ENCODE assay signal across 12 mouse cellular contexts in genomic region chr1:51668881-51669280, GRCm38 (mm10).
DNase-seq lines count a peak whose midpoint lies in the region; ATAC-seq and TF ChIP-seq lines count a peak whose summit lies in the region.
"Had no signal": no experiment of that assay in that cellular context is flagged by ENCODE, and none has a peak within 500 bp of the region (broad histone marks: within the 10 kb centered on the region; RNA-seq: fewer than 3 reads in every experiment).

No protein-coding gene starts in this region.

- no peaks in the 10 kb centered on the region for H3K9me3 ChIP-seq in heart, embryonic 10.5 days
- H3K9me3 ChIP-seq in heart, embryonic 12.5 days (replicated peaks): no peaks in the 10 kb centered on the region
- H3K9me3 ChIP-seq in limb, embryonic 14.5 days (ENCODE audit: control insufficient read depth, low read length): no peaks in the 10 kb centered on the region
- no peaks in the 10 kb centered on the region for H3K9me3 ChIP-seq in limb, embryonic 10.5 days (replicated peaks)
- no peaks in the 10 kb centered on the region for H3K9me3 ChIP-seq in embryonic facial prominence, embryonic 14.5 days (ENCODE audit: control insufficient read depth, low read length)
- H3K9me3 ChIP-seq: forebrain, embryonic 12.5 days; heart, embryonic 15.5 days; stomach, embryonic 15.5 days had no signal

- no peak for TF ChIP-seq POLR2A in limb, embryonic 14.5 days (IDR thresholded peaks at IDR 0.05; ENCODE audit: borderline replicate concordance, extremely low read depth, insufficient read depth, insufficient read length)

- H3K4me1 ChIP-seq in heart, embryonic 10.5 days: no peaks in the 10 kb centered on the region
- no peaks in the 10 kb centered on the region for H3K4me1 ChIP-seq in heart, embryonic 12.5 days (replicated peaks)
- no peaks in the 10 kb centered on the region for H3K4me1 ChIP-seq in limb, embryonic 14.5 days (ENCODE audit: control insufficient read depth, insufficient read depth, low read length)
- H3K4me1 ChIP-seq in limb, embryonic 10.5 days: peaks cover 18% of the 10 kb centered on the region
- no peaks in the 10 kb centered on the region for H3K4me1 ChIP-seq in embryonic facial prominence, embryonic 14.5 days (ENCODE audit: control insufficient read depth, insufficient read depth, low read length)
- H3K4me1 ChIP-seq: stomach, embryonic 15.5 days had no signal

- no peak overlapping the region for H3K9ac ChIP-seq in heart, embryonic 12.5 days
- no peak overlapping the region for H3K9ac ChIP-seq in limb, embryonic 14.5 days (ENCODE audit: low read depth, low read length, severe bottlenecking)
- no peak overlapping the region for H3K9ac ChIP-seq in embryonic facial prominence, embryonic 14.5 days (ENCODE audit: low read depth, low read length)
- H3K9ac ChIP-seq: forebrain, embryonic 12.5 days; heart, embryonic 15.5 days; stomach, embryonic 15.5 days had no signal

- in situ Hi-C loops in Patski (cut with MboI; ENCODE audit: low pct_unique_long_range_greater_than_20kb): no loop called here

- CTCF ChIA-PET in Patski (lab: Charles Lee): interaction anchor here (0.7 to 2.8 kb wide), 12 partner anchors 9 to 330 kb away, joined by 3 to 12 read pairs (median 4); no protein-coding TSS in a partner anchor

- no peak for ATAC-seq in heart, embryonic 12.5 days (ENCODE audit: insufficient number of reproducible peaks, low FRiP score)
- no peak for ATAC-seq in limb, embryonic 14.5 days (ENCODE audit: low FRiP score, low read depth)
- no peak for ATAC-seq in Patski
- ATAC-seq in embryonic facial prominence, embryonic 14.5 days (ENCODE audit: low read depth): no peak
- no peak for ATAC-seq in erythroid progenitor cell, adult 5-6 weeks (replicated peaks; ENCODE audit: low FRiP score, poor library complexity, severe bottlenecking)

- H3K36me3 ChIP-seq in heart, embryonic 10.5 days: no peaks in the 10 kb centered on the region
- H3K36me3 ChIP-seq in heart, embryonic 12.5 days: no peaks in the 10 kb centered on the region
- H3K36me3 ChIP-seq in limb, embryonic 14.5 days (ENCODE audit: control insufficient read depth, insufficient read depth, low read length): no peaks in the 10 kb centered on the region
- no peaks in the 10 kb centered on the region for H3K36me3 ChIP-seq in limb, embryonic 10.5 days
- no peaks in the 10 kb centered on the region for H3K36me3 ChIP-seq in embryonic facial prominence, embryonic 14.5 days (ENCODE audit: control insufficient read depth, insufficient read depth, low read length)
- H3K36me3 ChIP-seq: forebrain, embryonic 12.5 days; heart, embryonic 15.5 days; stomach, embryonic 15.5 days had no signal

- POLR2A ChIA-PET in Patski (lab: Charles Lee): no interaction called here

- no peak overlapping the region for H3K4me2 ChIP-seq in heart, embryonic 12.5 days
- H3K4me2 ChIP-seq in limb, embryonic 14.5 days (replicated peaks; ENCODE audit: low read depth, low read length, severe bottlenecking): no peak overlapping the region
- no peak overlapping the region for H3K4me2 ChIP-seq in embryonic facial prominence, embryonic 14.5 days (ENCODE audit: low read depth, low read length)
- H3K4me2 ChIP-seq: forebrain, embryonic 12.5 days; heart, embryonic 15.5 days; stomach, embryonic 15.5 days had no signal

- H3K27ac ChIP-seq in heart, embryonic 10.5 days: no peak overlapping the region
- no peak overlapping the region for H3K27ac ChIP-seq in heart, embryonic 12.5 days (ENCODE audit: poor library complexity, severe bottlenecking)
- H3K27ac ChIP-seq in limb, embryonic 14.5 days (replicated peaks; ENCODE audit: low read depth, low read length): no peak overlapping the region
- no peak overlapping the region for H3K27ac ChIP-seq in limb, embryonic 10.5 days
- no peak overlapping the region for H3K27ac ChIP-seq in embryonic facial prominence, embryonic 14.5 days (replicated peaks; ENCODE audit: low read depth, low read length)
- H3K27ac ChIP-seq: forebrain, embryonic 12.5 days; heart, embryonic 15.5 days; stomach, embryonic 15.5 days had no signal

- peak; percentile 33 for DNase-seq in heart, embryonic 10.5 days (ENCODE audit: low spot score)
- peak; percentile 27 for DNase-seq in limb, embryonic 14.5 days (ENCODE audit: low spot score)
- DNase-seq in limb, embryonic 10.5 days (ENCODE audit: low spot score): no peak
- DNase-seq in Patski (ENCODE audit: low read depth, low spot score): no peak
- DNase-seq in embryonic facial prominence, embryonic 14.5 days (ENCODE audit: low spot score): peak; percentile 48
- no peak for DNase-seq in layer of hippocampus, adult 11-12 months (ENCODE audit: low spot score)
- DNase-seq: cerebellum, adult 11 months had no signal

- no peak overlapping the region for H3K4me3 ChIP-seq in heart, embryonic 10.5 days
- H3K4me3 ChIP-seq in heart, embryonic 12.5 days: no peak overlapping the region
- no peak overlapping the region for H3K4me3 ChIP-seq in limb, embryonic 14.5 days (replicated peaks; ENCODE audit: low read length)
- H3K4me3 ChIP-seq in limb, embryonic 10.5 days: no peak overlapping the region
- H3K4me3 ChIP-seq in embryonic facial prominence, embryonic 14.5 days (ENCODE audit: low read depth, low read length): no peak overlapping the region
- H3K4me3 ChIP-seq: forebrain, embryonic 12.5 days; heart, embryonic 15.5 days; stomach, embryonic 15.5 days had no signal

- TF ChIP-seq CTCF in Patski (IDR thresholded peaks at IDR 0.05): peak; percentile 40

- no peaks in the 10 kb centered on the region for H3K27me3 ChIP-seq in heart, embryonic 10.5 days (ENCODE audit: insufficient read depth, poor library complexity, severe bottlenecking)
- H3K27me3 ChIP-seq in heart, embryonic 12.5 days (replicated peaks): no peaks in the 10 kb centered on the region
- H3K27me3 ChIP-seq in limb, embryonic 14.5 days (ENCODE audit: control insufficient read depth, insufficient read depth, low read length): no peaks in the 10 kb centered on the region
- H3K27me3 ChIP-seq in limb, embryonic 10.5 days (ENCODE audit: low read depth, poor library complexity, severe bottlenecking): no peaks in the 10 kb centered on the region
- peaks cover 3% of the 10 kb centered on the region for H3K27me3 ChIP-seq in Patski
- no peaks in the 10 kb centered on the region for H3K27me3 ChIP-seq in embryonic facial prominence, embryonic 14.5 days (replicated peaks; ENCODE audit: control insufficient read depth, insufficient read depth, low read length)
- H3K27me3 ChIP-seq: forebrain, embryonic 12.5 days; heart, embryonic 15.5 days; stomach, embryonic 15.5 days had no signal

Comparison
In these comparisons a context has a peak if more than half of its experiments do, and no peak if none do; other contexts are left out.
1. DNase-seq: peak in heart, embryonic 10.5 days (single experiment), limb, embryonic 14.5 days (single experiment) and embryonic facial prominence, embryonic 14.5 days (single experiment); none in limb, embryonic 10.5 days (single experiment), Patski (single experiment) and layer of hippocampus, adult 11-12 months (single experiment).